Mouse (Mus musculus) cerebellum, postnatal 10 days (tissue): ENCODE data around the gene Bsx.

Source experiments
- DNase-seq, 2 experiments: peaks; one replicate each; pipeline ENCODE4 v3.0.0; 2021; ENCODE audit warnings: mixed read lengths in 2 of 2

The Bsx gene

DNA sequence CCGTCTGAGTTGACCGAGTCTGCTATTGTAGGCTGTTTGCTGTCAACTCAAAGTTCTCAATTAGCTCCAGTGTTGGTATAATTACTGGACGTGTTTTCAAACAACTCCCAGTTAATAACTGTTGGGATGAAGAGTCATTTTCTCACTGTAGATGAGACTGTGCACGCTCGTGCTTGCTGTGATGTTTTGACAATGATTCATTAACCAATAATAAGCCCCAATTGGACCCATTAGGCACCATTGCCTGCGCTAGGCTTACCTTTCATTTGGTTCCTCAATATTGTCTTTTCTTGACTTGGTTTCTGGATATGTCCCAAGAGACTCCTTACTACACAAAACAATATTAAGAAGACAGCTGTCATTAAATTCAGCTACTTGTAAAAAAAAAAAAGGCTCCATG lies 18.5 kb downstream of the Bsx start:
- DNase-seq, result no peak

DNA sequence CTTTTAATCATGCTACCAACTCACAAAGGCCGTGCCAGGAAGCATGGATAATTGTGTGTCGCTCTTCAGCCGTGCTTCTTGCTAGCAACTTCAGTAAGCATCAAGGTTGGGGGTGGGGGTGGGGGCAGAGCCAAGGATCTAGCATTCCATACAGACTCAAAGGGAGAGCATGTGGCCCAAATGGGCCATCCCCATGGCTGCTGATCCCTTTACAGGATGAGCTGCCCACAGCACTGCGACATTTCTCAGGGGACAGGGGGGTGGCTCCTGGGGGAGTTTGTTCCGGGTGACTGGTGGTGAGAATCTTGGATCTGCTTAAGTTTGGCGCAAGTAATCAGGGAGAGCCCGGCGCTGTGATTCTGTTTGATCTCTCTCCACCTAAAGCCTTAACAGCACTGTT lies 33.5 kb downstream of the Bsx start:
- no peak for DNase-seq

DNA sequence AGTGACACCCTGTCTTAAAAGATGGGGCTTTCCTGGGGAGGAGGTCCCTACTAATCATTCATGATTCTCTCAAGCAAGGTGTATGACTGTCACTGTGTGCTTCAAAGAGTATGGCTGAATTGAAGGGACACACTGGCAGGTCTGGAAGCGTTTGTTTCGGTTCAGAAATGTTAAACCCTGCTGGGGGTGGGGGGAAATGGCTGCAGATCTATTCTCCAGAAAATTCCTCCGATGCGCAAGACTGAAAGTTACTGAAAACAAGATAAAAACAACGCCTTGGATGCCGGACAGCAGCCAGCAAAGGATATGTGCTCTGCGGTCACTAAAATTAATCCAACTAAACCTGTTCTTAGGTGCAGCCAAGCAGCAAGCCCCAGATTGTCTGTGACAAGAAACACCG lies 34.5 kb downstream of the Bsx start:
- no peak for DNase-seq

DNA sequence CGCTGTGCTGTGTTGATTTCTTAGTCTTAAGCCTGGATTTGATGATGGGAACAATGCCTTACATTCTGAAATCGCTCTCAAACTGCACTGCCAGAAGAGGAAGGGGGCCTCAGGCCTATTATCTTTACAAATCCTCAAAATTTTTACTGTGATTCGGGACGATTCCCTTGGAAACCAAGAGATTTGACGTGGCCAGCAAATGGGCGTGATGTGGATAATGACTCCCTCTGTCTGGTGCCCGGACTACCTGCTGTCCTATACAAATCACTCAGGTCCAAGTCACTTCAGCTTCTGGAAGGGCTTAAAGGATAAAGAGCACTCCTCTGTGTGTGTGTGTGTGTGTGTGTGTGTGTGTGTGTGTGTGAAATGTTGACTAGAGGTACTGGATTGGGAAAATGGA lies 35.0 kb downstream of the Bsx start:
- no peak for DNase-seq

DNA sequence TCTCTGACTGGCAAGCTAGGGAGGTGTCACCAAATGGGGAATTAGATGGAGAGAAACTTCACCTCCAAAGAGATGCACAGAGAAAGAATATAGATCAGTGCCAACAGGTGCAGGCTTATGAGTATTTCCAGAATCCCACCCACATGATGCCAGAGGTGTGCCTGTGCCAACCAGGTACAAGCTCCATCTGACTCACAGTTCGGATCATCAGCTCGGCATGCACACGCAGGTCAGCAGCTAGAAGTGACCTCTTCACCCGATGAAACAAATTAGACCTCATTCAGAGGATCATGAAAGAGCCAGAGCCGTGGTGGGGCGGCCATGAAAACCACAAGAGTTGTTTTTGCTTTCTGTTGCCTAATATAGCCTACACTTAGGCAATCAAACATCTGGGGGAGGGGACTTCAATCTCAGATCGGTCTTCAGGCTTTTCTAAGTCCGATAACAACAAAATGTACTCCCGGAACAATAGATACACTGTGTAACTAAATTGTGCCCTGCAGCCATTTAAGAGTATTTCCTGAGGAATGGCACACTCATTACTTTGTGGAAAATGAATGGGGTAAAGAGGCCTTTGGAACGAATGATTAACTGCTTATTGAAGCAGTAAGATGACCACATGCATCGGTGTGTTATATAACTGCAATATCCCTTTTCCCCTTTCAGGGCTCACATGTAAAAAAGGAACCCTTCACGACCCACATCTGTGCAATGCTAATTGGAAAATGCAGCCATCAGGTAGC lies 44.1 kb downstream of the Bsx start:
- DNase-seq, result no peak

DNA sequence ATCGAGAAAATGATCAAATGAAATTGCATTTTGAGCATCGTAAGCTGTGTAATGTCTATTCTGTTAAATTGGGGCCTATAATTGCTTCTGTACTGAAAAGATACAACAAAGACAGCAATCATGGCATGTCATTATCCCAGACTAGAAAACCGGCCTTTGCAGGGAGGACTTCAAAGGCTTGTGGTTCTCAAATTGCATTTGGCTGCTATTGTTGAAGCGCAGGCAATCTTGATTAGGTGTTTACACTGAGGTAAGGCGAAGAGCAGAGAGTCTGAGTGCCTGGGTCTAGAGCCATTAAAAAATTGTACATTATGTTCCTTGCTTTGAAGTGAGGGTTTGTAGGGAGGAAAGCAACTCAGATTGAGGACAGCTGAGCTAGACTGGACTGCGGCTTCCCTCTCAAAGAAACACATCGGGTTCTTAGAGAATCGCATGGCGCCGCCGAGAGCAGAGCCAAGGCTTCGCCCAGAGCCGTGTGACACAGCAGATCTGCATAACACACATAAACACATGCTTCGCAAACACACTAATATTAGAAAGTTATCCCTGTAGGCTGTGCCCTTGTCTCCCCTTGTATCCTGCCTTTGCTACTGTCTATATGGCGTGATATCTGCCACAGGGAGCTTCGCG lies 53.5 kb downstream of the Bsx start:
- no peak for DNase-seq
